Mouse (Mus musculus) E14TG2a.4 (cell line): ENCODE measurements around the gene Ppp1r18.

ENCODE experiments used
- H3K27me3 ChIP-seq: 2 replicates; pipeline ENCODE4 v1.6.1; 2014; ENCODE audit warnings: low read length, control low read depth; ENCODE audit not compliant: insufficient read depth
- H3K36me3 ChIP-seq: 2 replicates; pipeline ENCODE4 v1.6.1; 2014; ENCODE audit warnings: low read length, control low read depth; ENCODE audit not compliant: insufficient read depth
- H3K4me1 ChIP-seq: replicated peaks from 2 replicates; pipeline ENCODE4 v1.6.1; 2014; ENCODE audit warnings: low read depth, low read length, control low read depth
- H3K4me3 ChIP-seq: replicated peaks from 2 replicates; pipeline ENCODE4 v1.5.1; 2014; ENCODE audit warnings: mild to moderate bottlenecking, low read length
- H3K9me3 ChIP-seq: 2 replicates; pipeline ENCODE4 v1.6.1; 2014; ENCODE audit warnings: low read length, control low read depth
- CTCF ChIP-seq: conservative IDR thresholded peaks from 2 replicates; pipeline ENCODE4 v1.5.1; 2014; ENCODE audit warnings: low read length
- NANOG ChIP-seq: IDR thresholded peaks from 2 replicates; pipeline ENCODE4 v1.6.1; 2014; ENCODE audit warnings: borderline replicate concordance, low read length, mixed read lengths
- POU5F1 ChIP-seq: IDR thresholded peaks from 2 replicates; pipeline ENCODE4 v1.6.1; 2014; ENCODE audit warnings: low read length, borderline replicate concordance

Ppp1r18 gene

DNA sequence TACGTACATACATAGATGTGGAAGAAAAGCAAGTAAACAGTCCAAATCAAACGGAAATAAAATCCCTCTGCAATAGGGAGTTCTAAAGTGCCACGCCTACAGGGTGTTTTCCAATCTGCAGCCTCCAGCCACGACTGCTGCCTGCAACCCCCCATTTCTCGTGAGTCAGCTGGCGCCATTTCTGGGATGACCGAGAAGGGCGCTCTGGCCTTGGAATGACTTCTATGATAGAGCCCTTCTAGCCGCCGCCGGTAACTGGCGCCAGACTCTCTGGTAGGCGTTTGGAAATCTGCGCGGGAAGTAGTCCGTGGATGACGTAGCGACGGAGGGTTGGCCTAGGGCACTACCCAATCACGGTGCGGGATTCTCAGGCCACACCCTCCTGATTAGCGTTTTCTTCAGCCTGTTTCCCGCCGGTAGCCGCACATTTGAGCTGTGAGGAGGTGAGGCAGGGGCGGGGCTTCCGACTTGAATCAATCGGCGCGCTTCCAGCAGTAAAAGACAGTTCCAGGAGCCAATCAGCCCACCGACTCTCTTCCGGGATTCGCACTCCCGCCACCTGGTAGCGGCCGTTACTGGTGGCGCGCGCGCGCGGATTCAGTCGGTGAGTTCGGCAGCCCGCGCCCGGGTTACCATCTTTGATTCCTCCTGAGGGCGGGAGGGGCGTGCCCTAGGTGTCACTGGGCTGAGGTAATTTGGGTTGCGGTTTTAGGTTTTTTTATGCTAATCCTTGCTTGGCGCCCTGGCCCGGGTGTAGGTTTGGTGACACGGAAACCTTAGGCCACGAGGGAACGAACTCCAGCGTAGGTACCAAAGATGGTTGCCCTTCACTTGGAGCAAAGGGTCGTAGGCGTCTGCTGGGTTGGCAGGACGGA, 24.1 kb upstream of the Ppp1r18 start, which contains the start of gene Mdc1:
TSS of gene Mdc1 (plus strand) at position 440 of the 875 bp plus-strand sequence.
- Histone ChIP-seq H3K9me3 (no peaks in the 10 kb centered on the region), H3K27me3 (no peaks in the 10 kb centered on the region), H3K4me1 (peaks cover 36% of the 10 kb centered on the region), H3K4me3 (peak within 1 kb of the TSS; percentile 97), H3K36me3 (peaks cover 41% of the 10 kb centered on the region)
- TF ChIP-seq NANOG (no peak), POU5F1 (no peak)

DNA sequence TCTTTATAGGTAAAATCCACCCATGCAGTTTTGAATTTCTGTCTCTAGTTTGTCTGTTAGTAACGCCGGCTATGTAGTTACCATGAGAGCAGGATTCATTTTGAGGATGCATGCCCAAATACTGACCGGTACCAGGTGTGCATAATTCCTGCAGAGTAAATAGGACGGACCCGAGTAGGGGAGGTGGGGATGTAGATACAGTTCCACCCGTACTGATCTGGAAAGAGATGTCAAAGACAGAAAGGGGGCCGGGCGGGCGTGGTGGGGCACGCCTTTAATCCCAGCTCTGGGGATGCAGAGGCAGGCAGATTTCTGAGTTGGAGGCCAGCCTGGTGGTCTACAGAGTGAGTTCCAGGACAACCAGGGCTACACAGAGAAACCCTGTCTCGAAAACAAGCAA, 23.4 kb upstream of the Ppp1r18 start:
- Histone ChIP-seq H3K4me1 (peaks cover 36% of the 10 kb centered on the region), H3K36me3 (peaks cover 42% of the 10 kb centered on the region), H3K27me3 (no peaks in the 10 kb centered on the region), H3K4me3 (peak overlapping the region; percentile 96), H3K9me3 (no peaks in the 10 kb centered on the region)
- TF ChIP-seq CTCF: no peak
- TF ChIP-seq POU5F1: no peak
- no peak for TF ChIP-seq NANOG

DNA sequence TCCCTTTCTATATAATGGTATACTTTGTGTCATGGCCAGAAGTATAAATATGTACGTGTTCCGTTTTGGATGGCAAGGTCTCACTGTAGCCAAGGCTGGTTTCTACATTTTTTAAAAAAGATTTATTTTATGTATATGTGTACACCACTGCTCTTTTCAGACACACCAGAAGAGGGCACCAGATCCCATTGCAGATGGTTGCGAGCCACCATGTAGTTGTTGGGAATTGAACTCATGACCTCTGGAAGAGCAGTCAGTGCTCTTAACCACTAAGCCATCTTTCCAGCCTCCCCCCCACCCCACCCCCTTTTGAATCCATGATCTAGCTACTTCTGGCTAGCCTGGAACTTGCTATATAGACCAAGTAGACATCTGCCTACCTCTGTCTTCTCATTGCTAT, 21.9 kb upstream of the Ppp1r18 start:
- TF ChIP-seq NANOG: no peak
- no peak for TF ChIP-seq POU5F1
- TF ChIP-seq CTCF: peak; percentile 9; the same call in 1 of the 2 replicates
- H3K27me3 ChIP-seq: no peaks in the 10 kb centered on the region
- no peak overlapping the region for H3K4me3 ChIP-seq
- H3K9me3 ChIP-seq: no peaks in the 10 kb centered on the region
- peaks cover 50% of the 10 kb centered on the region for H3K4me1 ChIP-seq
- H3K36me3 ChIP-seq: peaks cover 57% of the 10 kb centered on the region

DNA sequence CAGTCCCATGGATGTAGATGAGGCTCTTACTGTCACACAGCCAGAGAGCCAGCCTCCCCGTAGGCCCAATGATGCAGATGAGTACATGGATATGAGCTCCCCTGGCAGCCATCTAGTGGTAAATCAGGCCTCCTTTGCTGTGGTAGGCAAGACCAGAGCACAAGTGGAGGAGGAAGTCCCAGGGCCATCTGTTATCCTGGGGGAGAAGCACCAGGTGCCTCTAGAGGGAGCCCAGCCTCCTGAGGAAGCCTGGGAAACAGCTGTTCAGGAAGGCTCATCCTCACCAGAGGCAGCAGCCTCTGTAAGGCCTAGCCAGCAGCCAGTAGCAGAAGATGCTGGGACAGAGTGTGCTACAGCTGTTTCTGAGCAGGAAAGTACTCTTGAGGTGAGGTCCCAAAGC, 17.3 kb upstream of the Ppp1r18 start:
- Histone ChIP-seq H3K4me1 (peaks cover 32% of the 10 kb centered on the region), H3K27me3 (no peaks in the 10 kb centered on the region), H3K4me3 (no peak overlapping the region), H3K9me3 (no peaks in the 10 kb centered on the region), H3K36me3 (peaks cover 98% of the 10 kb centered on the region)
- TF ChIP-seq CTCF (peak; percentile 12; the same call in 1 of the 2 replicates), NANOG (no peak)

DNA sequence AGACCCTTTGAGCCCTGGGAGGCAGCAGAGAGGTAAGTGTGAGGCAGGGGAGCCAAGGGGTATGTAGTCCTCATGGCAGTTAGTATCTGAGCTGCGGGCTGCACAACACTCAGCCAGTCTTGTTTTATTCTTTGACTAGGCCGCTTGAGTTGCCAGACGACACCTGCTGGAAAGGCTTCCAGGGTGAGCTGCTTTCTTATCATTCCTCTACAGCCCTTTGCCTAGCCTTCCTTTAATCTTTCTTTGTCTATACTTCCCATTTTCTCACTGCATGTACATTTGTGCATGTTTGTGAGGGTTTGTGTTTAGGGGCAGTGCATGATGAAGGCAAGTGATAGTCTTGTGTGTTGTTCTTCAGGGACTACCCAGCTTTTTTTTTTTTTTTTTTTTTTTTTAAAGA, 14.4 kb upstream of the Ppp1r18 start:
- Histone ChIP-seq H3K9me3 (no peaks in the 10 kb centered on the region), H3K36me3 (peaks cover 100% of the 10 kb centered on the region), H3K4me1 (peaks cover 47% of the 10 kb centered on the region), H3K27me3 (no peaks in the 10 kb centered on the region), H3K4me3 (no peak overlapping the region)
- TF ChIP-seq CTCF: no peak
- TF ChIP-seq POU5F1: no peak
- TF ChIP-seq NANOG: no peak

DNA sequence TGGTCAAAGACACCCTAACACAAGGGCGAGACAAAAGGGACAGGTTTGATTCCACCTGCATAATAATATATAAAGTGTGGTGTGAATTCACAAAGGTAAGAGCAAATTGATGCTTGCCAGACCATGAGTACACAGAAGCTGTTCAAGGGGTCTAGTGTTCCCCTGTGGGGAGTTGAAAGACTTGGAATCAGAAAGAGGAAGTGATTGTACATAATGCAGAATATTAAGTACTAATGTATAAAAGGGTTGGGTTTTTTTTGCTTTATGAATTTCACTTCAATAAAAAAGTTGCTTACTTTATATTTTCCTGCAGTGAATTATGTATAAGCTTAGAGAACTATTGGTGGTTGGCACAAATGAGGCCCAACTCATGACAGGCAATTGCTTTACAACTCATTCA, 6.0 kb upstream of the Ppp1r18 start:
- Histone ChIP-seq H3K4me1 (peaks cover 81% of the 10 kb centered on the region), H3K9me3 (no peaks in the 10 kb centered on the region), H3K4me3 (no peak overlapping the region), H3K27me3 (no peaks in the 10 kb centered on the region), H3K36me3 (peaks cover 71% of the 10 kb centered on the region)
- no peak for TF ChIP-seq NANOG
- TF ChIP-seq CTCF: no peak
- TF ChIP-seq POU5F1: no peak

DNA sequence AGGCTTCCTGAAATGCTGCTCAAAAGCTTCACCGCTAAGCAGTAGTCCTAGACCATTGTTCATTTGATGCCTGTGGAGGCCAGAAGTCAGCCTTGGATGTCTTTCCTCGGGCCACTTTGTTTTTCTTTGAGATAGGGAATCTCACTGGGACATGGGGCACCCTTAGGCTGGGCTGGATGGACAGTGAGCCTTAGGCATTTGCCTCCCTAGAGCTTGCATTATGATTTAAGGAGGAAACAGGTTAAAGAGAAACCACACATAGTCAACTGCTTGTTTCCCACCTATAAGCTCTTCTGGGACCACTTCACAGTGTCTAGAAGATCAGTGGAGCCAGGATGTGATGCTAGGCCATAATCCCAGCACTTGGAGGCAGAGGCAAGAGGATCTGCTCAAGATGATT, 5.6 kb upstream of the Ppp1r18 start:
- TF ChIP-seq NANOG (no peak), CTCF (no peak), POU5F1 (no peak)
- Histone ChIP-seq H3K4me1 (peaks cover 81% of the 10 kb centered on the region), H3K27me3 (no peaks in the 10 kb centered on the region), H3K4me3 (no peak overlapping the region), H3K36me3 (peaks cover 67% of the 10 kb centered on the region), H3K9me3 (no peaks in the 10 kb centered on the region)

DNA sequence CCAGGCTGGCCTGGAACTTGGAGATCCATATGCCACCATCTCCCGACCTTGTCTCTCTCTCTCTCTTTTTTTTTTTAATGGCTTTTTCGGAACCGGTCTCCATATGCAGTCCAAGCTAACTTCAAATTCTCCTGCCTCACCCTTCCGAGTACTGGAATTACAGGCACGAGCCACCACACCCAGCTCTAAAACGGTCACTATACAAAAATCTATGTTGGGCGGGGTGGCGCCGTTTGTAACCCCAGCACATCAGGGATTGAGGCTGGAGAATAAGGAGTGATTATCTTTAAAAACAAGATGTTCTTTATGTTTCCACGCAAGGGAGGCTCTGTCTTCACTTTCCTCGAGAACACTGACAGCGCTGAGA, 4.6 kb upstream of the Ppp1r18 start:
- Histone ChIP-seq H3K36me3 (peaks cover 57% of the 10 kb centered on the region), H3K27me3 (no peaks in the 10 kb centered on the region), H3K4me1 (peaks cover 84% of the 10 kb centered on the region), H3K4me3 (peak overlapping the region; percentile 94), H3K9me3 (no peaks in the 10 kb centered on the region)
- TF ChIP-seq CTCF (no peak), POU5F1 (no peak), NANOG (no peak)

DNA sequence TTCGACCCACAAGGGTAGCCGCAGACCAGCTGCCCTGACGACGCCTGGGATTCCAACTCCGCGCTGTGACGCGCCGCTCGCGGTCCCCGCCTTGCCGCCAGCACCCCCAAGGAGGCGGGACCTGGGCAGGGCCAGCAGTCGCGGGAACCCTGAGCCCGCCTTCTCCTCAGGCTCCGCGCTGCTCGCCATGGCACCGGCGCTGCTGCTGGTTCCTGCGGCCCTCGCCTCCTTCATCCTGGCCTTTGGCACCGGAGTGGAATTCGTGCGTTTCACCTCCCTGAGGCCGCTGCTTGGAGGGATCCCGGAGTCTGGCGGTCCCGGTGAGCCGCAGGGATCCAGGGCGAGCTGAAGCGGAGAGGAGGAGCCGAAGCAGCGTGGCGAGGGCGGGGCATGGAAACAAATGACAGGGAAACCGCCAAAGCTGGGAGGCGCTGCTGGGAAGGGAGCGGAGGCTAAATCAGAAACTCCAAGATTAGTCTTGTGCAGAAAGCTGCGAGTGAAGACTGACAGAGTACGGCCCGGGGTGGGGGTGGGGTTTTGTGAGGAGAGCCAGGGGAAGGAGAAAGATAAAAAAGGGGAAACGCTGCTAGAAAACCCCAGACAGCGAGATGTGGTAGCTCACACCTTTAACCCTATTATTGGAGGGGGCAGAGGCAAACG, 4.1 kb upstream of the Ppp1r18 start, which contains the start of gene Nrm:
TSS of gene Nrm (plus strand) at position 121 of the 660 bp plus-strand sequence.
- Histone ChIP-seq H3K9me3 (no peaks in the 10 kb centered on the region), H3K4me3 (peak within 1 kb of the TSS; percentile 94), H3K4me1 (peaks cover 80% of the 10 kb centered on the region), H3K36me3 (peaks cover 52% of the 10 kb centered on the region), H3K27me3 (no peaks in the 10 kb centered on the region)
- TF ChIP-seq NANOG (no peak), POU5F1 (no peak), CTCF (no peak)
